Mouse (Mus musculus): ENCODE measurements around the gene Atxn2.

- no peak for TF ChIP-seq ZC3H11A (IDR thresholded peaks at IDR 0.05; ENCODE audit: borderline replicate concordance, low read depth, low read length)
- no peak for TF ChIP-seq CHD2 (IDR thresholded peaks at IDR 0.05; ENCODE audit: low read depth, low read length)
- TF ChIP-seq HCFC1 (IDR thresholded peaks at IDR 0.05; ENCODE audit: borderline replicate concordance, insufficient read depth, low read length), result no peak
Observed at GRCm38 (mm10) chr5:121861964-121862363, 150.8 kb downstream of the Atxn2 start.
